ENCODE assay signal across 7 mouse cellular contexts in the genomic region with DNA sequence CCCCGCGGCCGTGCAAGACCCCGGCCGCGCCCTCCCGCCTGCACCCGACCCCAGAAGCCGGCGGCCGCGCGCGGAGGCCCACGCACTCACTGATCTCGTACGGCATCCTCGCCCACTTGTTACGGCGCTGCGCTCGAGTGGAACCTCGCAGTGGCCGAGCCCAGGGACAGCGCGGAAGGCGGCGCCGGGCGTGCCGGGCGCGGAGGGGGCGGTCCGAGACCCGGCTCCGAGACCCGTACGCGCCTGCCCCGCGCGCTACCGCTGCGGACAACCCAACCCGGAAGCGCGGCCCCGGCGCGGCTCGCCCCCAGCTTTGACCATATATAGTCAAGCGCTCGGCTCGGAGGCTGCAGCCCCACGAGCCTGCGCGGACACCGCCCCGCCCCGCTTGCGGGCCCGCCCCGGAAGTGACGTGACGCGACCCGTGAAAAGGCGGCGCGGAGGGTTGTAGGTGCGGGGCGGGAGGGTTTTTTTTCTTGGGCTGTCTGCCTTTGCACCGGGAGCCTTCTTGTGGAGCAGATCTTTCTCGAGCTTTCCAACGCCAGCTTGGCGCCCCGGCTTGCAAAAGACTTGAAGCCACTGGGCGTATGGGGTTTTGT. TPM values are rescaled to one million over a fixed set of nuclear protein-coding genes. Genes with fewer than 3 reads are reported as not detected.
DNase-seq lines count a peak whose midpoint lies in the region; ATAC-seq and TF ChIP-seq lines count a peak whose summit lies in the region.

No protein-coding gene starts in this region.

- peak; percentile 64 for TF ChIP-seq POLR2A in kidney, adult 2 months (IDR thresholded peaks at IDR 0.05; ENCODE audit: low read depth, low read length)
- TF ChIP-seq POLR2A in spleen, adult 2 months (IDR thresholded peaks at IDR 0.05; ENCODE audit: low read depth, low read length): peak; percentile 60

- peak overlapping the region; percentile 82 for H3K4me3 ChIP-seq in embryonic facial prominence, embryonic 12.5 days
- peak overlapping the region; percentile 91 for H3K4me3 ChIP-seq in kidney, adult 2 months (ENCODE audit: insufficient read depth, low read depth, low read length)
- H3K4me3 ChIP-seq in limb, embryonic 12.5 days (replicated peaks): peak overlapping the region; percentile 92
- H3K4me3 ChIP-seq in midbrain, embryonic 15.5 days: peak overlapping the region; percentile 94
- peak overlapping the region; percentile 82 for H3K4me3 ChIP-seq in spleen, adult 2 months (ENCODE audit: extremely low read depth, insufficient read depth, insufficient read length)

- H3K27ac ChIP-seq in embryonic facial prominence, embryonic 12.5 days: peak overlapping the region; percentile 97
- peak overlapping the region; percentile 97 for H3K27ac ChIP-seq in kidney, adult 2 months (ENCODE audit: insufficient read depth, low read depth, low read length)
- peak overlapping the region; percentile 98 for H3K27ac ChIP-seq in limb, embryonic 12.5 days
- H3K27ac ChIP-seq in midbrain, embryonic 15.5 days: peak overlapping the region; percentile 89
- peak overlapping the region; percentile 89 for H3K27ac ChIP-seq in spleen, adult 2 months (ENCODE audit: insufficient read depth, low read length)

- peak; percentile 95 for ATAC-seq in embryonic facial prominence, embryonic 12.5 days (ENCODE audit: insufficient number of reproducible peaks, insufficient read depth, low FRiP score, low TSS enrichment)
- peak; percentile 97 for ATAC-seq in limb, embryonic 12.5 days (ENCODE audit: insufficient number of reproducible peaks, insufficient read depth, low FRiP score, low TSS enrichment, low read depth)
- peak; percentile 99 for ATAC-seq in midbrain, embryonic 15.5 days (replicated peaks)

- H3K36me3 ChIP-seq in embryonic facial prominence, embryonic 12.5 days: peaks cover 28% of the 10 kb centered on the region
- H3K36me3 ChIP-seq in kidney, adult 2 months (ENCODE audit: control insufficient read depth, insufficient read depth, low read length): no peaks in the 10 kb centered on the region
- H3K36me3 ChIP-seq in limb, embryonic 12.5 days: peaks cover 33% of the 10 kb centered on the region
- H3K36me3 ChIP-seq in midbrain, embryonic 15.5 days (replicated peaks): peaks cover 5% of the 10 kb centered on the region; the same call in 1 of the 2 replicates
- H3K36me3 ChIP-seq in spleen, adult 2 months (ENCODE audit: control insufficient read depth, insufficient read depth, low read length): peaks cover 18% of the 10 kb centered on the region

- no peak for TF ChIP-seq CTCF in kidney, adult 2 months (conservative IDR thresholded peaks at IDR 0.05; ENCODE audit: insufficient read depth, insufficient read length, low read depth, low read length)
- no peak for TF ChIP-seq CTCF in spleen, adult 2 months (IDR thresholded peaks at IDR 0.05; ENCODE audit: extremely low read depth, insufficient read depth, insufficient read length, insufficient replicate concordance)

- peak overlapping the region; percentile 74 for H3K4me2 ChIP-seq in embryonic facial prominence, embryonic 12.5 days (replicated peaks)
- H3K4me2 ChIP-seq in limb, embryonic 12.5 days: peak overlapping the region; percentile 83
- H3K4me2 ChIP-seq in midbrain, embryonic 15.5 days: peak overlapping the region; percentile 96

- no peaks in the 10 kb centered on the region for H3K27me3 ChIP-seq in embryonic facial prominence, embryonic 12.5 days
- H3K27me3 ChIP-seq in kidney, adult 2 months (replicated peaks; ENCODE audit: control insufficient read depth, insufficient read depth, low read length): no peaks in the 10 kb centered on the region
- no peaks in the 10 kb centered on the region for H3K27me3 ChIP-seq in limb, embryonic 12.5 days
- no peaks in the 10 kb centered on the region for H3K27me3 ChIP-seq in midbrain, embryonic 15.5 days (replicated peaks)
- H3K27me3 ChIP-seq in spleen, adult 2 months (ENCODE audit: control insufficient read depth, insufficient read depth, low read length): no peaks in the 10 kb centered on the region

- WGBS in embryonic facial prominence, embryonic 12.5 days: under 1% methylated on average over 78 of the region's 79 CpGs
- WGBS in kidney, adult 2 months: under 1% methylated on average over 79 of the region's 79 CpGs
- WGBS in limb, embryonic 12.5 days: under 1% methylated on average over 76 of the region's 79 CpGs
- under 1% methylated on average over 75 of the region's 79 CpGs for WGBS in midbrain, embryonic 15.5 days
- WGBS in spleen, adult 2 months: under 1% methylated on average over 79 of the region's 79 CpGs

- H3K9ac ChIP-seq in embryonic facial prominence, embryonic 12.5 days: peak overlapping the region; percentile 89
- peak overlapping the region; percentile 91 for H3K9ac ChIP-seq in limb, embryonic 12.5 days (replicated peaks)
- H3K9ac ChIP-seq in midbrain, embryonic 15.5 days: peak overlapping the region; percentile 85

- DNase-seq in adrenal gland, postnatal 25 days: peak; percentile 100
- peak; percentile 99 to 100 for DNase-seq in heart, adult 18-20 months
- peak; percentile 99 for DNase-seq in kidney, adult 2 months
- peak; percentile 90 to 99 for DNase-seq in spleen, adult 2 months (ENCODE audit: low read depth in 1 of 2, low spot score in 2 of 2)

- H3K4me1 ChIP-seq in embryonic facial prominence, embryonic 12.5 days: peaks cover 30% of the 10 kb centered on the region
- no peaks in the 10 kb centered on the region; the same call in 1 of the 2 replicates for H3K4me1 ChIP-seq in kidney, adult 2 months (ENCODE audit: control insufficient read depth, insufficient read depth, low read length)
- H3K4me1 ChIP-seq in limb, embryonic 12.5 days (replicated peaks): peaks cover 37% of the 10 kb centered on the region
- H3K4me1 ChIP-seq in midbrain, embryonic 15.5 days: peaks cover 31% of the 10 kb centered on the region
- H3K4me1 ChIP-seq in spleen, adult 2 months (ENCODE audit: control insufficient read depth, insufficient read depth, insufficient read length): no peaks in the 10 kb centered on the region; the same call in 1 of the 2 replicates

- H3K9me3 ChIP-seq in embryonic facial prominence, embryonic 12.5 days: no peaks in the 10 kb centered on the region
- no peaks in the 10 kb centered on the region for H3K9me3 ChIP-seq in limb, embryonic 12.5 days
- H3K9me3 ChIP-seq in midbrain, embryonic 15.5 days: no peaks in the 10 kb centered on the region

RNA-seq across cellular contexts. Expression of a gene that starts 1.5 kb away (rescaled TPM):
- total RNA-seq in adrenal gland, postnatal 25 days (2021): 119 and 124 TPM in 2 replicates
- polyA plus RNA-seq in embryonic facial prominence, embryonic 12.5 days (2016; fragmentation: Nextera tagmentation; extraction: Ambion mirVana): 218 and 219 TPM in 2 replicates
- total RNA-seq in heart, adult 18-20 months (2021): 100 to 1,000 TPM; 122 to 133 TPM
- polyA plus RNA-seq in kidney, adult 2 months (2012; rRNA removed): 115 and 122 TPM in 2 replicates
- polyA plus RNA-seq in limb, embryonic 12.5 days (2016; fragmentation: Nextera tagmentation; extraction: Ambion mirVana): 188 and 191 TPM in 2 replicates
- polyA plus RNA-seq in midbrain, embryonic 15.5 days (2015; fragmentation: Nextera tagmentation; extraction: Ambion mirVana): 208 and 210 TPM in 2 replicates
- polyA plus RNA-seq in spleen, adult 2 months (2012; rRNA removed): 172 and 188 TPM in 2 replicates

RNA-seq across cellular contexts. Expression of a gene that starts 58.6 kb away (rescaled TPM):
- 2.7 and 2.8 TPM in 2 replicates for total RNA-seq in adrenal gland, postnatal 25 days (2021)
- 0.72 and 0.81 TPM in 2 replicates for polyA plus RNA-seq in embryonic facial prominence, embryonic 12.5 days (2016; fragmentation: Nextera tagmentation; extraction: Ambion mirVana)
- total RNA-seq in heart, adult 18-20 months (2021): 1 to 10 TPM; 1.6 to 2.0 TPM
- 9.7 and 11.1 TPM in 2 replicates for polyA plus RNA-seq in kidney, adult 2 months (2012; rRNA removed)
- 0.36 and 0.69 TPM in 2 replicates for polyA plus RNA-seq in limb, embryonic 12.5 days (2016; fragmentation: Nextera tagmentation; extraction: Ambion mirVana)
- 0.26 and 0.40 TPM in 2 replicates for polyA plus RNA-seq in midbrain, embryonic 15.5 days (2015; fragmentation: Nextera tagmentation; extraction: Ambion mirVana)
- 3.2 and 3.3 TPM in 2 replicates for polyA plus RNA-seq in spleen, adult 2 months (2012; rRNA removed)

Comparison
In these comparisons a context has a peak if more than half of its experiments do, and no peak if none do; other contexts are left out.
1. Peak in every context shown above with its lines: DNase-seq, ATAC-seq, H3K4me3 ChIP-seq and H3K27ac ChIP-seq.